Mouse (Mus musculus) right cerebral cortex, postnatal 4 days (tissue): ENCODE data around the gene Gm3233.
"Not testable (repeated sequence)": the region's sequence is repeated elsewhere in the genome, so short reads cannot be mapped to it uniquely, and the experiment has no call there.

Source experiments
- DNase-seq: peaks from one replicate; pipeline ENCODE4 v3.0.0-alpha.2; 2022

Gm3233 gene

DNA sequence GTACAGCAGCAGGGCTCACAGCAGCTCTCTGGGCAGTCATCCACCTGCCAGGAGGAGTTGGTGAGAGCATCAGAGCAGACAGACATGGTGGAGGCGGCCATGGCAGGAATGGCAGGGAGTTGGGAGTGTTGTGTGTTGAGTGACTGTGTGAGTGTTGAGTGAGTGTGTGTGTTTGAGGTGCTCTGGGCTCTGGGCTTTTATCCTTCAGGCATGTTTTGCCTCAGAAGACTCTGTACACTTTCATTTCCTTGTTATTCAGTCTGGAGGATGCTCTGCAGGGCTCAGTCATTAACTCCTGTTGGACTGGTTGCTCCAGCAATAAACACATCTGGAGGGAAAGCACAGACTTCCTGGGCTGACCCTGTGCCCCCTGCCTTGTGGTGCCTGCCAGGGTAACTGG is at the start of gene Gm3233:
Gm3233 (minus strand) TSS at position 101 of the 400 bp plus-strand sequence.
- DNase-seq: not testable (repeated sequence)

DNA sequence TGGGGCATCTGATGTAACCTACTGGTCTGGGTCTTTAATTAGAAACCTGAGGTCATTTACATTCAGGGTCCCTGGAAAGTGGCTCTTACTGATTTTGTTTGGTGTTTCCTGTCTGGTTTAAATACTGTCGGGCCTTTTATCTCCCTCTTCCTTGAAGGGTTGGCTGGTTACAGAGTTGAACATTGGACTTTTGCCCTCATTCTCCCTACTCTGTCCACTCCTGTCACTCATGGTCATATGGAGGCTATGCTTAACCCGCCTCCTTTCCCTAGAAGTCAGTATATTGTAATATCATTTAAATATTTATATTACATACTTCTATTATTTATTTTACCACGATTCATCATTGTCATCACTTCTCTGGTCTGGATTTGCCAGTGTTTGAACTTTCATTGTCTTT is 44.6 kb upstream of the Gm3233 start:
- no peak for DNase-seq

DNA sequence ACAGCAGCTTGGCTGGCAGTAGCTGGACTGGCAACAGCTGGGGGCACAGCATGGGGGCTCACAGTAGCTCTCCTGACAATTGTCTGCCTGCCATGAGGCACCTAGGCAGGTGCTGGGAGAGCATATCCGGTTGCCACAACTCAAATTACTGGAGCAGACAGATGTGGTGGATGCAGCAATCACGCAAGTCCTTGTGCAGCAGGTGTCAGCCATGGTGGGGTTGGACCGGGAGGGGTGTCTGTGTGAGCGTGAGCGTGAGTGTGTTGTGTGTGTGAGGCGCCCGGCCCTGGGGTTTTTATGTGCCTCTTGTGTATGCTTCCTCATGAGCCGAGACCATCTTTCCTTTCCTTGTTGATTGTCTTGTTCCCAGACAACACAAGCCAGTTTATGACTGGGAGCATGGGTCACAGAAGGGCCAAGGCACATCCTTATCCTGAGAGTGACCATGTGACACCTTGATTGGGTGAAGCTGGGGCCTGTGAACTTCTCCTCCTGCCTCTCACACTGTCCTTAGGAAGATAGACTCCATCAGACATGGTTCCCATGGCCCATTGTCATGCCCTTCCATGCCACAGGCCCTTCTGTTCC is 39.5 kb upstream of the Gm3233 start, which contains the start of gene Gm19668:
Gm19668 (minus strand) TSS at position 213 of the 588 bp plus-strand sequence.
- DNase-seq: no peak

DNA sequence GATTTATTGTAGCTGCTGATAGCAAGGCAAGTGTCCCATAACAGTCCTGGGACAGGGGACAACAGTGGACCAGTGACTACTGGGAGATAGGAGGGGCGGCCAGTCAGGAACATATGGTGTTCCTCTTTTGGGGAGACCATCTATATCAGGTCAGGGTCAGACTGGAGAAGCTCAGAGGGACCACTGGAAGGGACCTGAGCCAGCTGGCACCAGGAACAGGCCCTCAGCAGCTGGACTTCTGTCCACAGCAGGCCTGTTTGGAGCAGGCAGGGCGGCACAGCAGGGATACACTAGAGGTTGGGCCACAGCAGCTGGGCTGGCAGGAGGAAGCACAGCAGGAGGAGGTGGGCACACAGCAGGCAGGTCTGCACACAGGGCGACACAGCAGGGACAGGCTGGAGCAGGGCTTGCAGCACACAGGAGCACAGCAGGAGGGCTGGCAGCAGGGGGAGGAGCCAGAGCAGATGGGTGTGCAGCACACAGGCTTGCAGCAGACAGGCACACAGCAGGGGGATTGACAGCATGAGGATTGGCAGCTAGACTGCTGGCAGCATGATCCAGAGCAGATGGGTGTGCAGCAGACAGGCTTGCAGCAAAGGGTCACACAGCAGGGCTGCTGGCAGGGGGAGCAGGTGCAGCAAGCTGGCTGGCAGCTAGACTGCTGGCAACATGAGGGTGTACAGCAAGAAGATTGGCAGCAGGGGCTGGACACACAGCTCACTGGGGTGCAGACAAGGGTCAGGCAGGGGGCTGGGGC is 38.9 kb upstream of the Gm3233 start:
- DNase-seq: not testable (repeated sequence)

DNA sequence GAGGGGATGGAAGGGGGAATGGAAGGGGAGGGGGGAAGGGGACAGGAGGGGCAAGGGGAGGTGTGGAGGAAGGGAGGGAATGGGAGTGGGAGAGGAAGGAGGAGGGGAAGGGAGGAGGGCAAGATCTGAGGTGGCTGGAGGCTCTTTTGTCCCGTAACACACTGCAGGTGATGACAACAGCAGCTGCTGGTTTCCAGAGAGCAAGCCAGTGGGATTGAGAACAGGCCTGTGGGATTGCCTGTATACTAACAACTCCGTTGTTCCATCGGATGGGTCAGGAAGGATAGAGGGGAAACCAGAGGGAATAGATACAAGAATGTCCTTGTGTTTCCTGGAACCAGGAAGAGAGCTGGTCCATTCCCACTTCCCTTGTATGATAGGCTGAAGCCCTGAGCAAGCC is 38.2 kb upstream of the Gm3233 start:
- no peak for DNase-seq

DNA sequence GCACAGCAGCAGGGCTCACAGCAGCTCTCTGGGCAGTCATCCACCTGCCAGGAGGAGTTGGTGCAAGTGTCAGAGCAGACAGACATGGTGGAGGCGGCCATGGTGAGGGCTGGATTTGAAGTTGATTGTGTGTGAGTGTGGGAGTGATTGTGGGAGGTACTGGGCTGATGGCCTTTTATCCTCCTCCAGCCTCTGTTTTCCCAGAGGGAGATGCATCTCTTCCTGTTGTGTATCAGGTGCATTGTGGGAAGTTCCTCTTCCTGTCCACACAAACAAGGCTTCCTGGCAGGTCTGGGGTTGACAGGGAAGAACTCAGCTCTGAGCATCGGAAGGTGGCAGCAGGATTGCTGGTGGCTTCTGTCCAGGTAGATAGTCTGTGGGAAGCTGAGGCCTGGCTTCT is 35.5 kb upstream of the Gm3233 start, which contains the start of gene Gm9639:
Gm9639 (minus strand) TSS at position 101 of the 400 bp plus-strand sequence.
- no peak for DNase-seq

DNA sequence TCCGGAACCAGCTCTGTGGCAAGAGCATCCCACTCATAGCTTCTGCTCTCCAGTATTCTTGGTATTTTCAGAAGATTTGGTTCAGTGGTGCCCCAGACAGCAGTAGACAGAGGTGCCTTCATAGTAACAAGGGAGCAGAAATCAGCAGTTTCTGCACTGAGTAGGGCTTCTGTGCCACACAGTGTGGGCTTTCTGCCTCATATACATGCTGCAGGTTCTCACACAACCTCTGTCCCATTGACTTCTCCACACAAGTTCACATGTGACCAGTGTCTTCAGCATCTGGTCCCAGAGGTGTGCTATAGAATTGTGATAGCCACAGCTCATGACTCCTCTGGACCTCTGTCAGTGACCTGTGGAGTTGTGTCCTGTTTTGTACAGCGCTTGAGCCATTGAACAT is 29.1 kb upstream of the Gm3233 start:
- no peak for DNase-seq

DNA sequence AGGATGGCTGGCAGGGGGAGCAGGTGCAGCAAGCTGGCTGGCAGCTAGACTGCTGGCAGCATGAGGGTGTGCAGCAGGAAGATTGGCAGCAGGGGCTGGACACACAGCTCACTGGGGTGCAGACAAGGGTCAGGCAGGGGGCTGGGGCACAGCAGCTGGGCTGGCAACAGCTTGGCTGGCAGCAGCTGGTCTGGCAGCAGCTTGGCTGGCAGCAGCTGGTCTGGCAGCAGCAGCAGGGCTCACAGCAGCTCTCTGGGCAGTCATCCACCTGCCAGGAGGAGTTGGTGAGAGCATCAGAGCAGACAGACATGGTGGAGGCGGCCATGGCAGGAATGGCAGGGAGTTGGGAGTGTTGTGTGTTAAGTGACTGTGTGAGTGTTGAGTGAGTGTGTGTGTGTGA is 28.4 kb upstream of the Gm3233 start, which contains the start of gene Gm7137:
Gm7137 (minus strand) TSS at position 325 of the 400 bp plus-strand sequence.
- DNase-seq: not testable (repeated sequence)

DNA sequence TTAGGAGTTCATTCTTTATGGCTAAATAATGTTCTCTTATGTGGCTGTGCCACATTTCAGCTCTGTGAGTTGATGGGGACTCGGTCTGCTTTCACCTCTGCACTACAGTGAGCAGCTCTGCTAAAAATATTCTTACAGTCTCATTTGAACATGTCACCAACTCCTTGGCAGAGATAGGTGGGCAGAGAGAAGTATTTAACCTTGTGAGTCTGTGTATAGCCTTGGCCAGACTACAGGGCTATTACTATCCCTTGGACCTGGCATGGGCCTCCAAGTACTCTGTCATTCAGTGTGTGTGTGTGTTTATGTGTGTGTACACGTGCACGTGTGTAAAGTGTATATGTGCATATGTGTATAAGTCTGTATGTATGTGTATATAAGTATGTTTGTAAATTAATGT is 23.9 kb upstream of the Gm3233 start:
- DNase-seq: not testable (repeated sequence)

DNA sequence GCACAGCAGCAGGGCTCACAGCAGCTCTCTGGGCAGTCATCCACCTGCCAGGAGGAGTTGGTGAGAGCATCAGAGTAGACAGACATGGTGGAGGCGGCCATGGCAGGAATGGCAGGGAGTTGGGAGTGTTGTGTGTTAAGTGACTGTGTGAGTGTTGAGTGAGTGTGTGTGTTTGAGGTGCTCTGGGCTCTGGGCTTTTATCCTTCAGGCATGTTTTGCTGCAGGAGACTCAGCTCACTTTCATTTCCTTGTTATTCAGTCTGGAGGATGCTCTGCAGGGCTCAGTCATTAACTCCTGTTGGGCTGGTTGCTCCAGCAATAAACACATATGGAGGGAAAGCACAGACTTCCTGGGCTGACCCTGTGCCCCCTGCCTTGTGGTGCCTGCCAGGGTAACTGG is 23.0 kb upstream of the Gm3233 start, which contains the start of gene Gm3250:
Gm3250 (minus strand) TSS at position 101 of the 400 bp plus-strand sequence.
- not testable (repeated sequence) for DNase-seq

DNA sequence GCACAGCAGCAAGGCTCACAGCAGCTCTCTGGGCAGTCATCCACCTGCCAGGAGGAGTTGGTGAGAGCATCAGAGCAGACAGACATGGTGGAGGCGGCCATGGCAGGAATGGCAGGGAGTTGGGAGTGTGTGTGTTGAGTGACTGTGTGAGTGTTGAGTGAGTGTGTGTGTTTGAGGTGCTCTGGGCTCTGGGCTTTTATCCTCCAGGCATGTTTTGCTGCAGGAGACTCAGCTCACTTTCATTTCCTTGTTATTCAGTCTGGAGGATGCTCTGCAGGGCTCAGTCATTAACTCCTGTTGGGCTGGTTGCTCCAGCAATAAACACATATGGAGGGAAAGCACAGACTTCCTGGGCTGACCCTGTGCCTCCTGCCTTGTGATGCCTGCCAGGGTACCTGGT is 17.4 kb upstream of the Gm3233 start, which contains the start of gene Gm7138:
Gm7138 (minus strand) TSS at position 101 of the 400 bp plus-strand sequence.
- DNase-seq: not testable (repeated sequence)

DNA sequence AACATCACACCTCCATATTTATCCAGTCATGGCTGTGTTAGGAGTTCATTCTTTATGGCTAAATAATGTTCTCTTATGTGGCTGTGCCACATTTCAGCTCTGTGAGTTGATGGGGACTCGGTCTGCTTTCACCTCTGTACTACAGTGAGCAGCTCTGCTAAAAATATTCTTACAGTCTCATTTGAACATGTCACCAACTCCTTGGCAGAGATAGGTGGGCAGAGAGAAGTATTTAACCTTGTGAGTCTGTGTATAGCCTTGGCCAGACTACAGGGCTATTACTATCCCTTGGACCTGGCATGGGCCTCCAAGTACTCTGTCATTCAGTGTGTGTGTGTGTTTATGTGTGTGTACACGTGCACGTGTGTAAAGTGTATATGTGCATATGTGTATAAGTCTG is 12.7 kb upstream of the Gm3233 start:
- not testable (repeated sequence) for DNase-seq

DNA sequence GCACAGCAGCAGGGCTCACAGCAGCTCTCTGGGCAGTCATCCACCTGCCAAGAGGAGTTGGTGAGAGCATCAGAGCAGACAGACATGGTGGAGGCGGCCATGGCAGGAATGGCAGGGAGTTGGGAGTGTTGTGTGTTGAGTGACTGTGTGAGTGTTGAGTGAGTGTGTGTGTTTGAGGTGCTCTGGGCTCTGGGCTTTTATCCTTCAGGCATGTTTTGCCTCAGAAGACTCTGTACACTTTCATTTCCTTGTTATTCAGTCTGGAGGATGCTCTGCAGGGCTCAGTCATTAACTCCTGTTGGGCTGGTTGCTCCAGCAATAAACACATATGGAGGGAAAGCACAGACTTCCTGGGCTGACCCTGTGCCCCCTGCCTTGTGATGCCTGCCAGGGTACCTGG is 11.7 kb upstream of the Gm3233 start, which contains the start of gene Gm3238:
Gm3238 (minus strand) TSS at position 101 of the 400 bp plus-strand sequence.
- DNase-seq: not testable (repeated sequence)

DNA sequence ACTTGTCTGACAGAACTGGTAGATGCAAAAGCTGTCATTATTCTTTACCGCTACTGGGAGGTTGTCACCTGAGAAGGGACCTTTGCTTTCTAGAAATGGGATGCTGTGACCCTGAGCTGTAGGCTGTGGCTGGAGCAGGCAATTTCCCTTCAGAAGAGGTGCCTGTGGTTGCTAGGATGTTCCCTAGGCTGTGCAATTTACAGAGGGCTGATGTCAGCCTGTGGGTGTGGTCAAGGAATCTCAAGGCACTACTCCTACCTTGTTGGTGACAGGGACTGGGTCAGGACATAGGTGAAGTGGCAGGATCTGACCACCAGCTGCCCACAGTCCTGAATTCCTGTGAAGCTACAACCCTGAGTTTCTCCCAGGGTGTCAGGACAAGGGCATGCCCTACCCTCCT is 10.2 kb upstream of the Gm3233 start:
- no peak for DNase-seq

DNA sequence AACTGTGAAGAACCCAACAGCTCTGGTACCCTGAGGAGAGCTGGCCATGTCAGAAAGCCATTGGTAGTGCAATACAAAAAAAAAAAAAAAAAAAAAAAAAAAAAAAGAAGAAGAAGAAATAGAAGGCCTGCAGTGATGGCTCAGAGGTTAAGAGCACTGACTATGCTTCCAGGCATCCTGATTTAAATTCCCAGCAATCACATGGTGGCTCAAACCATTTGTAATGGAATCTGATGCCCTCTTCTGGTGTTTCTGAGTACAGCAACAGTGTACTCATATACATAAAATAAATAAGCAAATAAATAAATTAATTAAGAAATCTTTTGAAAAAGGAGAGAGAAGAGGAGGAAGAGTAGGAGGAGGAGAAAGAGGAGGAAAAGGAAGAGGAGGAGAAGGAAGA is 6.0 kb downstream of the Gm3233 start:
- no peak for DNase-seq

DNA sequence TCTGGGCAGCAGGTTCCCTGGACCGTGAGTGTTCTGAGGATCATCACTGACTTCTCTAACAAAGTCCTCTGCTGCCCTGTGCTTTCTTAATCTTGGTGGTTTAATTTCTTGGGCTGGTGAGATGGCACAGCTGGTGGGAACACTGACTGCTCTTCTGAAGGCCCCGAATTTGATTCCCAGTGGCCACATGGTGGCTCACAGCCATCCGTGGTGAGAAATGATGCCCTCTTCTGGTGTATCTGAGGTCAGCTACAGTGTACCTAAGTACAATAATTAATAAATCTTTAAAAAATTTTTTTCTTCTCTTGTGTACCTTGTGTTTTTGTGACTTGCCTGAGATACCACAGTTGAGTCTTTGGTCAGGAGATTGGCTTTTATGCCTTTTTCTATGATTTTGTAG is 7.2 kb downstream of the Gm3233 start:
- not testable (repeated sequence) for DNase-seq

DNA sequence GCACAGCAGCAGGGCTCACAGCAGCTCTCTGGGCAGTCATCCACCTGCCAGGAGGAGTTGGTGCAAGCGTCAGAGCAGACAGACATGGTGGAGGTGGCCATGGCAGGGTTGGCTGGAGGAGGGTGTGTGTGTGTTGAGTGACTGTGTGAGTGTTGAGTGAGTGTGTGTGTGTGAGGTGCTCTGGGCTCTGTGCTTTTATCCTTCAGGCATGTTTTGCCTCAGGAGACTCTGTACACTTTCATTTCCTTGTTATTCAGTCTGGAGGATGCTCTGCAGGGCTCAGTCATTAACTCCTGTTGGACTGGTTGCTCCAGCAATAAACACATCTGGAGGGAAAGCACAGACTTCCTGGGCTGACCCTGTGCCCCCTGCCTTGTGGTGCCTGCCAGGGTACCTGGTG is 8.2 kb downstream of the Gm3233 start, which contains the start of gene Gm9736:
Gm9736 (minus strand) TSS at position 101 of the 400 bp plus-strand sequence.
- not testable (repeated sequence) for DNase-seq

DNA sequence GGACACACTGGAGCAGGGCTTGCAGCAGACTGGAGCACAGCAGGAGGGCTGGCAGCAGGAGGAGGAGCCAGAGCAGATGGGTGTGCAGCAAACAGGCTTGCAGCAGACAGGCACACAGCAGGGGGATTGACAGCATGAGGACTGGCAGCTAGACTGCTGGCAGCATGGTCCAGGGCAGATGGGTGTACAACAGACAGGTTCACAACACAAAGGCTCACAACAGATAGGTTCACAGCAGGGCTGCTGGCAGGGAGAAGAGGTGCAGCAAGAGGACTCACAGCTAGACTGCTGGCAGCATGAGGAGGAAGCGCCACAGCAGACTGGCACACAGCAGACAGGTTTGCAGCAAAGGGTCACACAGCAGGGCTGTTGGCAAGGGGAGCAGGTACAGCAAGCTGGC is 8.8 kb downstream of the Gm3233 start:
- DNase-seq: not testable (repeated sequence)

DNA sequence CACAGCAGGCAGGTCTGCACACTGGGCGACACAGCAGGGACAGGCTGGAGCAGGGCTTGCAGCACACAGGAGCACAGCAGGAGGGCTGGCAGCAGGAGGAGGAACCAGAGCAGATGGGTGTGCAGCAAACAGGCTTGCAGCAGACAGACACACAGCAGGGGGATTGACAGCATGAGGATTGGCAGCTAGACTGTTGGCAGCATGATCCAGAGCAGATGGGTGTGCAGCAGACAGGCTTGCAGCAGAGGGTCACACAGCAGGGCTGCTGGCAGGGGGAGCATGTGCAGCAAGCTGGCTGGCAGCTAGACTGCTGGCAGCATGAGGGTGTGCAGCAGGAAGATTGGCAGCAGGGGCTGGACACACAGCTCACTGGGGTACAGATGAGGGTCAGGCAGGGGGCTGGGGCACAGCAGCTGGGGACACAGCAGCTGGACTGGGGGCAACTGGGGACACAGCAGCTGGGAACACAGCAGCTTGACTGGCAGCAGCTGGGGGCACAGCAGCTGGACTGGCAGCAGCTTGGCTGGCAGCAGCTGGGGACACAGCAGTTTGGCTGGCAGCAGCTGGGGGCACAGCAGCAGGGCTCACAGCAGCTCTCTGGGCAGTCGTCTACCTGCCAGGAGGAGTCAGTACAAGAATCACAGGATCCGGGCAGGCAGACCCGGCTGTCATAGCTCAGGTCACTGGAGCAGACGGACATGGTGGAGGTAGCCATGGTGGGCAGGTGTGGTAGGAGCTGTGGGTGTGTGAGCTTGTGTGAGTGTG is 17.4 kb downstream of the Gm3233 start, which contains the start of gene Gm18596:
Gm18596 (minus strand) TSS at position 715 of the 765 bp plus-strand sequence.
- not testable (repeated sequence) for DNase-seq

DNA sequence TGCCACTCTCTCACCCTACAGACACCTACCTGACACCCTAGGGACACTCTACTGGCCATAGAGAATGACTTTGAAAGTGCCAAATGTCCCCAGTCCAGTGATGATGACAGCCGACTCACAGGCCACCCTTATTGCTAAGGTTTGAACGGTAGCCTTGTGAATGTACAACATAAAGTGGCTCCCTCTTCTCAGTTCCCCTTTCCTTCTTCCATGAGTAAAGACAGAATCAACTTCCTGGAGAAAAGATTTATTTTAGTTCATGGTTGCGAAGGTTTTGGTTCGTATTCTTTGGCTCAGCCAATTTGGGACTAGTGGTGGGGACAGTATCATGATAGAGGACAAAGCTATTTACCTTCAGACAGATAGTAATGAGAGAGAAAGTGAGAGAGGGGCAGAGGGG is 20.6 kb downstream of the Gm3233 start:
- DNase-seq: no peak

DNA sequence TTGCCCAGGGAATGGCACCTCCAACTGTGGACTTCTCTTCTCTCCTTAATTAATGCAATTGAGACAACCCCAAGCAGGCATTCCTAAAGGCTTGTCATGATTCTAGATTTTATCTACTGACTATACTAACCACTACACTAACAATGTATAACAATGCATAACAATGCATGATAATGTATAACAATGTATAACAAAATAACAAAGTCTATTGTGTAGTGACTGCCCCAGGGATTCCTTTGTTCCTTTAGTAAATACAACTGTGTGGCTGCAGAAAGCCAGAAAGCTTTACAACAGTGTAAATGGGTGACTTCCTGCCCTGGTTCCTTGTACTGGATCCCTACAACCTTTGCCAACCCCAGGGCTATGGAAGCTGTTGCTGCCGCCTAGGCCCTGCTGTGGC is 23.6 kb downstream of the Gm3233 start:
- DNase-seq: no peak

DNA sequence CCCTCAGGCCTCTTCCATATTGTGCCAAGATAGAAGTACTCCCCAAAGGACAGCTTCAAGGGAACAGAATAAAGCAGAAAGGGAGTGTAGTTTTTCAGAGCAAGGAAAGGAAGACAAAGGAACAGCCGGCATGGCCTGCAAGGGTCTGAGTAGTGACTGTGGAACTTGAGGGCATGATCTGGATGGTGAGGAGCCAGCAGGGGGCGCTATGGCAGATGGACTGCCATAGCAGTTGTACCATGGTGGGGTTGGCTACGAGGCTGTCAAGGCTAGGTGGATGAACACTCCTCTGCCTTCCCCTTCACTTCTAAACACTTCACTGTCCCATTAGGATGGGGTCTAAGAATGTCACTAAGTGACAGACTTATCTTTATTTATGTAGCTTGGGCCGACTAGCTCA is 30.2 kb downstream of the Gm3233 start:
- no peak for DNase-seq

DNA sequence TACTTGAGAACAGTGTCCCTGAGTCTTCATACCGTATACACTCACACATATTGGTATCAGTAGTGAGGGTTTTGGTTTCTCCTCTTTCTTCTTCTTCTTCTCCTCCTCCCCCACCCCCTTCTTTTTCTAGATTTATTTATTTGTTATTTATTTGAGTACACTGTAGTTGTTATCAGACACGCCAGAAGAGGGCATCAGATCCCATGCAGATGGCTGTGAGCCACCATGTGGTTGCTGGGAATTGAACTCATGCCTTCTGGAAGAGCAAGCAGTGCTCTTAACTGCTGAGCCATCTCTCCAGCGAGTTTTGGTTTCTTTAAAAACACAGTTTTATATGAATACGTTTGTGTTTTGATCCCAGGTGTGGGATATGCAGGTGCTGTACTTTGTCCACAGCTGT is 31.2 kb downstream of the Gm3233 start:
- DNase-seq: no peak
